Mouse (Mus musculus) forebrain, embryonic 12.5 days (tissue): ENCODE measurements at regions not wholly inside any gene's neighbourhood (a gene's known extent, or its start where the extent isn't known, plus 50 kb on each side); places are given as distances from the start of the nearest gene placed in this dataset.

Source experiments
- ATAC-seq: fragments of 200-750 bp; cut with Nextera tagmentation; 2 replicates; pipeline ENCODE4 v1.8.0; 2017; ENCODE audit warnings: moderate TSS enrichment; ENCODE audit not compliant: low FRiP score
- H3K27ac ChIP-seq: fragments of 300-500 bp; sonication (generic); 2 replicates; pipeline ENCODE4 v1.5.1; 2016; ENCODE audit warnings: mild to moderate bottlenecking
- H3K27me3 ChIP-seq: fragments of 300-500 bp; sonication (generic); 2 replicates; pipeline ENCODE4 v1.6.1; 2016; ENCODE audit warnings: mild to moderate bottlenecking
- H3K36me3 ChIP-seq: fragments of 300-500 bp; sonication (generic); replicated peaks from 2 replicates; pipeline ENCODE4 v1.6.1; 2016; ENCODE audit warnings: mild to moderate bottlenecking
- H3K4me1 ChIP-seq: fragments of 300-500 bp; sonication (generic); 2 replicates; pipeline ENCODE4 v1.6.1; 2016
- H3K4me2 ChIP-seq: fragments of 300-500 bp; sonication (generic); 2 replicates; pipeline ENCODE4 v1.6.1; 2016; ENCODE audit warnings: mild to moderate bottlenecking, moderate library complexity
- H3K4me3 ChIP-seq: fragments of 300-500 bp; sonication (generic); replicated peaks from 2 replicates; pipeline ENCODE4 v1.5.1; 2016; ENCODE audit warnings: mild to moderate bottlenecking
- H3K9ac ChIP-seq: fragments of 300-500 bp; sonication (generic); 2 replicates; pipeline ENCODE4 v1.6.1; 2016; ENCODE audit warnings: mild to moderate bottlenecking
- H3K9me3 ChIP-seq: fragments of 300-500 bp; sonication (generic); 2 replicates; pipeline ENCODE4 v1.6.1; 2016
- WGBS: fragments of 180-500 bp; shearing (Covaris S2); methylation state at CpG from one replicate; pipeline ENCODE4 v1.1.7; 2016; 5-methylcytosine and 5-hydroxymethylcytosine counted together

DNA sequence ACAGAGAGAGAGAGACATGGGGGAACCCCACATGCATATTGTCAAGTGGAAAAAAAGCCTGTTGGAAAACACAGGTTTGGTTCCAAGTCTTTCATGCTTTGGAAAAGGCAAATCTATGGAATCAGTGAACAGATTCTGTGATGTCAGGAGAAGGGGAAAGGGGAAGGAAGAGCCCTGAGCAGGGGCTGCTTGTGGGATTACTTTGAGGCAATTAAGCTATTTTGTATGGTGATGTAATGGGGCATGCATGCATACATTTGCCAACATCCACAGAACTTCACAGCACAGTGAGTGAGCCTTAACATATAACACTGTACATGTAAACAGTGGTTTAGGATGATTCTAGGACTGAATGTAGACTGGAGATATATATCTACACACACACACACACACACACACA lies 221.0 kb upstream of the 9630041A04Rik start:
- Histone ChIP-seq H3K9me3 (no peaks in the 10 kb centered on the region), H3K27me3 (no peaks in the 10 kb centered on the region), H3K36me3 (no peaks in the 10 kb centered on the region), H3K4me2 (no peak overlapping the region), H3K27ac (no peak overlapping the region), H3K9ac (no peak overlapping the region), H3K4me3 (no peak overlapping the region), H3K4me1 (no peaks in the 10 kb centered on the region; the same call in 1 of the 2 replicates)
- no peak for ATAC-seq

DNA sequence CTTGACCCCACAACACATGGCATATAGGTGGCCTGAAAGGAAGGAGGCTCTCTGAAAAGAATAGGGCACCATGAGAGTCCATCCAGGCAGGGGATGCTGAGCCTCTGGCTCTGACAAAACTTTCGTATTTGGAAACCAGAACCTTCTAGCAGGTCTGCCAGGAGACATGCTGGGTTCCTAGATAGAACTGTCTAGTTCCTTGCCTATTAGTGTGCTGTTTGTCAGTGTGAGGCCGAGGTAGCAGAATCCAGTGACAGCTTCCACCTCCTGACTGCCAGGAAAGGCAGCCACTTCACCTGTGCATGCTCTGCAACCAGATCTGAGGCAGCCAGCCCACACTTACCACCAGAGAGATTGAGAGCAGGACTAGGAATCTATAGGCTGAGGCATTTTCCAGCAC lies 245.4 kb upstream of the 9630041A04Rik start:
- H3K4me3 ChIP-seq: no peak overlapping the region
- no peaks in the 10 kb centered on the region for H3K9me3 ChIP-seq
- no peak overlapping the region for H3K27ac ChIP-seq
- WGBS: 73% methylated on average over 2 of the region's 2 CpGs
- H3K27me3 ChIP-seq: 0 out of 2 replicates have a peak, but pooled peaks cover 4% of the 10 kb centered on the region
- ATAC-seq: no peak
- H3K4me2 ChIP-seq: no peak overlapping the region
- no peaks in the 10 kb centered on the region for H3K4me1 ChIP-seq
- H3K36me3 ChIP-seq: no peaks in the 10 kb centered on the region
- H3K9ac ChIP-seq: no peak overlapping the region

DNA sequence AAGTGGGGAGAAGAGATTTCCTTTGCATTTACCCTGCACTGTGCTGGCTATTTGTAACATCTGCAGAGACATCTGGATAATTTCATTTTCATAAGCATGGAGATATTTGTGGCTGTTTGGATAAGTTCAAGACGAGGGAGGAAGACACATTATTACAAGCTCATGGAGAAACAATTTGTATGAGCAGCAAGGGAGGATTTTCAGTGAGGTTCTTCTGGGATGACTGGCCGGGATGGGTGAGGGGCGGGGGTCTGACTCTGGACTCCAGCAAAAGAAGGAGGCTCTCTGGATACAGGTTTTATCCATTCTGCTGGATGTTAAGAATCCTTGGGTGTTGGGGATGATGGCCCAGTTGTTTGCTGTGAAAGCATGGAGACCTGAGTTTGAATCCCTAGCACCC lies 246.5 kb upstream of the 9630041A04Rik start:
- Histone ChIP-seq H3K27ac (no peak overlapping the region), H3K9ac (no peak overlapping the region), H3K9me3 (no peaks in the 10 kb centered on the region), H3K4me1 (no peaks in the 10 kb centered on the region), H3K4me3 (no peak overlapping the region), H3K4me2 (no peak overlapping the region), H3K27me3 (0 out of 2 replicates have a peak, but pooled peaks cover 9% of the 10 kb centered on the region), H3K36me3 (no peaks in the 10 kb centered on the region)
- WGBS: 87% methylated on average over 3 of the region's 3 CpGs
- ATAC-seq: no peak

DNA sequence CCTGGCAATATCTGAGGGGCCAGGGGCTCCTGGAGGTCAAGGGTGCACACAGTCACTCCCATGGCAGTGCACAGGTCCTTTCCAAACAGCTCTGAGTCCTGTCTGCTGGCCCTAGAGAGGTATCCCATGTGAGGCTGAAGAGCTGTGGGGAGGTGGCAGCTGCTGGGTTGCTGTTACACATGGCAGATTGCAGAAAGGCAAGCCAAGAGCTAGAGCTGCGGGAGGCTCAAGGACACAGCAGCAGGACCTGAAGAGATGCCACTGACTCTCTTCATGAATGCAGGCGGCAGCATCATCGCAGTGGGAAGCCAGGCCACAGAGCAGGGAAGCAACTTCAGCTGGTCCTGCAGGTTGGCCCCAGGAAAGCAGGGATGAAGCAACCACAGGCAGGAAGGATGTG lies 247.7 kb upstream of the 9630041A04Rik start:
- no peaks in the 10 kb centered on the region for H3K9me3 ChIP-seq
- H3K4me2 ChIP-seq: no peak overlapping the region
- no peak overlapping the region for H3K4me3 ChIP-seq
- 0 out of 2 replicates have a peak, but pooled peaks cover 9% of the 10 kb centered on the region for H3K27me3 ChIP-seq
- 66% methylated on average over 3 of the region's 3 CpGs for WGBS
- no peaks in the 10 kb centered on the region for H3K4me1 ChIP-seq
- no peaks in the 10 kb centered on the region for H3K36me3 ChIP-seq
- H3K27ac ChIP-seq: no peak overlapping the region
- ATAC-seq: no peak
- H3K9ac ChIP-seq: no peak overlapping the region

DNA sequence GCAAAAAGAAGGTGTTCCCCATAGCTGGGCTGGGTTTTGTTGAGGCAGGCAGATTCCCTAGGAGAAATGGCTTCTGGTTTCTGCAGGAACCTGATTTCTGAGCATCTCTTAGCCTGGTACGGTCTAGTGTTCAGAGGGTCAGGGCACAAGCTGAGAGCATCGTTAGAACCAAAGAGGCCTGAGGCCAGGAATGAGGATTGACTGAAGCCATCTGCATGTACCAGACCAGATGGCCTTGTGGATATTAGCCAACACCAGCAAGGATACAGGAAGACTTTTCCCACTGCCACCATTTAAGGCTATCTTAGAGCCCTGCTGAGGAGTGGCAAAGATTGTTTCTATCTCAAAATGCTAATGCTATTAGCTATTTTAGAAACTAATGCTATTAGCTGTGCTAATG lies 248.2 kb upstream of the 9630041A04Rik start:
- Histone ChIP-seq H3K27me3 (0 out of 2 replicates have a peak, but pooled peaks cover 9% of the 10 kb centered on the region), H3K9me3 (no peaks in the 10 kb centered on the region), H3K4me3 (no peak overlapping the region), H3K9ac (no peak overlapping the region), H3K4me2 (no peak overlapping the region), H3K4me1 (no peaks in the 10 kb centered on the region), H3K27ac (no peak overlapping the region), H3K36me3 (no peaks in the 10 kb centered on the region)
- WGBS: 79% methylated on average over 2 of the region's 2 CpGs
- ATAC-seq: no peak

DNA sequence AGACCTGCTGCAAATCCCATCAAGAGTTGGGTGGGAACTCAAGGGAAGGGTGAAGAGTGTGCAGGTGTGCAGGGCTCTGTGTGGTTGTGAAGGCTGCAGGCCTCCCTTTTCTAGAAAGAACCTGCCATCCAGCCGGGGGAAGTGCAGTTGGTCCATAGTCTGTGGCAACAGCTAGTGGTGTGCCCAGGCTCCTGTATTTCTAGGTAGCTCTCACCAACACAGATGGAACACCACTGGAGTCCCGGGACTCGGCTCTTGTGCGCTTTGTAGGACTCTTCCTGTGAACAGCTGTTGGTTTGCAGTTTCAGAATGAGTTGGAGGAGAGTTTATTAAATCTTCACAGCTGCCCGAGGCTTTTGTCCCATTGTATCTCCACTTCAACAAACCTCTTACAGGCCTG lies 248.7 kb upstream of the 9630041A04Rik start:
- H3K9me3 ChIP-seq: no peaks in the 10 kb centered on the region
- WGBS: 88% methylated on average over 5 of the region's 5 CpGs
- 0 out of 2 replicates have a peak, but pooled peaks cover 9% of the 10 kb centered on the region for H3K27me3 ChIP-seq
- no peak for ATAC-seq
- no peak overlapping the region for H3K9ac ChIP-seq
- no peak overlapping the region for H3K4me2 ChIP-seq
- no peak overlapping the region for H3K4me3 ChIP-seq
- no peaks in the 10 kb centered on the region for H3K36me3 ChIP-seq
- no peak overlapping the region for H3K27ac ChIP-seq
- no peaks in the 10 kb centered on the region for H3K4me1 ChIP-seq

DNA sequence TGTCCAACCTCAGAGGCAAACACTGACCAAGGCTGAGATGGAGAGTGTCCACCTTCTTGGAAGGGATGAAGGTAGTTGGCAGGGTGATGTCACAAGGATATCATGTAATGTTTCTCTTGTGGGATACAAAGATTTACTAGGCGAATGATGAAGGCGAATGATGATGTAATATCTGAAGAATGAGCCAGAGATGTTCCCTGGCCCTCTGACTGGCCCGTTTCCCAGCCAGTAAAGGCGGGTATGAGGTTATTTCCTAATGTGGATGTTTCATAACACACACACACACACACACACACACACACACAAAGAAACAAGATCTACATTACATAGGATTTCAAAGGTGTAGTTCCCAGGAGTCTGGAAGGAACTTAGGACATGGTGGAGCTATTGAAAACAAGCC lies 249.1 kb upstream of the 9630041A04Rik start:
- WGBS: 85% methylated on average over 4 of the region's 4 CpGs
- ATAC-seq: no peak
- no peaks in the 10 kb centered on the region for H3K36me3 ChIP-seq

DNA sequence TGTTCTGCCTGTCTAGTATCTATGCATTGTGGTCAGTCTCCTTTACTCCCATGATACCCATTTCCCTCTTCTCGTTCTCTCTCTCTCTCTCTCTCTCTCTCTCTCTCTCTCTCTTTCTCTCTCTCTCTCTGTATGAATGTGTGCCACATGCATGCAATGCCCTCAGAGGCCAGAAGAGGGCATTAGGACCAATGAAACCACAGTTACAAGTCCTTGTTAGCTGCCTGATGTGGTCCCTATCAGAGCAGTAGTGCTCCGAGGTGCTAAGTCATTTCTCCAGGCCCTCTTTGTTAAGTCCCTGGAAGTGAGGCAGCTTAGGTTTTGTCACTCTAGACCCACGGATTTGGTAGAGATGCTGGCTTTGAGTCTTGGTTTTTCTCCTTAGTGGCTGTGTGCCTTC lies 250.2 kb upstream of the 9630041A04Rik start:
- H3K27me3 ChIP-seq: 0 out of 2 replicates have a peak, but pooled peaks cover 9% of the 10 kb centered on the region
- H3K9ac ChIP-seq: no peak overlapping the region
- ATAC-seq: no peak
- no peaks in the 10 kb centered on the region for H3K9me3 ChIP-seq
- H3K4me2 ChIP-seq: no peak overlapping the region
- 26% methylated on average over 3 of the region's 3 CpGs for WGBS
- H3K27ac ChIP-seq: no peak overlapping the region
- no peak overlapping the region for H3K4me3 ChIP-seq
- no peaks in the 10 kb centered on the region for H3K36me3 ChIP-seq
- no peaks in the 10 kb centered on the region for H3K4me1 ChIP-seq

More for the DNA sequence above, 249.1 kb upstream of the 9630041A04Rik start:
- Histone ChIP-seq H3K4me2 (no peak overlapping the region), H3K9me3 (no peaks in the 10 kb centered on the region), H3K27ac (no peak overlapping the region), H3K9ac (no peak overlapping the region), H3K4me3 (no peak overlapping the region), H3K4me1 (no peaks in the 10 kb centered on the region), H3K27me3 (0 out of 2 replicates have a peak, but pooled peaks cover 9% of the 10 kb centered on the region)

DNA sequence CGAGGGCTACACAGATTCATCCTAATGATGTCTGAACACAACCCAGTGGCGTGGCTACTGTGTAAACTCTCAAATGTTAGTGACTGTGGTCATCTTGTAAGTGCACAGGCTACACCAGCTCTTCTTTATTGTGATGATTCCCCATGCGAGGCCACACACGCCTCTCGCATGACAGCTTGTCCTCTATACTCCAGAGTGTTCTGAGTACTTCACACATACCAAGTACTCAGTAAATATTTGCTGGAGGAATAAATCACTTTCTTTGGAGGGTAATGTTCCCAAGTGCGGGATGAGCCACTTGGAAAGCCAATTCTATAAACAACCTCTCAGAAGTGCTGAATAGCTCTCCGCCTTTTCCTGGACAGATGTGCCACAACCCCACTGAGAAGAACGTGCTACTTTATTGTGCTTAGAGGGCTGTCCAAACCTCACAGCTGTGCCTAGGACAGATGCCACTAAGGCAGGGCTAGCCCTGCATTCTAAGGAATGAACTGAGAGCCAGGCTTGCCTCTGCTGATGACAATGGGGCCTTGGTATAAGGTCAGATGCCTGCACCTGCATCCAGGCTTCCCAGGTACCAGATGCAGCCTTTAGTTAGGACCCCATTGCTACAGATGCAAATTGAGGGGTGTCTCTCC lies 250.7 kb upstream of the 9630041A04Rik start:
- WGBS: 79% methylated on average over 8 of the region's 8 CpGs

DNA sequence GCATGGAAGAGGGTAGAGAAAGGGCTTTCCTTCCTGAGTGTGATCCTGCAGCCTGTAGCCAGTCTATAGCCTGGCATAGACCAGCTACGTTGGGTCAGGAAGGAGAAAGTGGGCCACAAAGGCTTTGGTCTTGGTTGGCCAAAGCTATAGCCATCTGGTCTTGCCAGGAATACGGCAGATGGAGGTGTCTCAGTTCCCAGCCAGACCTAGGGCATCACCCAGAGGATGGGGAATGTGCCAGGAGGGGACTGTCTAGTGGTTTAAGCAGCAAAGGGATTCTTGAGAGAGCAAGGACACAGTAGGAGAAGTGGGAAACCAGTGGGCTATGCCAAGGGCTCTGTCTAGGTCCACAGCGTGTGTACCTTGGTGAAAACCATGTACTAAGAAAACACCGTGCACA lies 251.3 kb upstream of the 9630041A04Rik start:
- 88% methylated on average over 4 of the region's 4 CpGs for WGBS

More for the DNA sequence above, 250.7 kb upstream of the 9630041A04Rik start:
- no peaks in the 10 kb centered on the region for H3K4me1 ChIP-seq
- no peaks in the 10 kb centered on the region for H3K36me3 ChIP-seq
- H3K27ac ChIP-seq: no peak overlapping the region
- no peak for ATAC-seq
- 0 out of 2 replicates have a peak, but pooled peaks cover 9% of the 10 kb centered on the region for H3K27me3 ChIP-seq
- H3K9ac ChIP-seq: no peak overlapping the region
- H3K9me3 ChIP-seq: no peaks in the 10 kb centered on the region
- H3K4me2 ChIP-seq: no peak overlapping the region
- H3K4me3 ChIP-seq: no peak overlapping the region

DNA sequence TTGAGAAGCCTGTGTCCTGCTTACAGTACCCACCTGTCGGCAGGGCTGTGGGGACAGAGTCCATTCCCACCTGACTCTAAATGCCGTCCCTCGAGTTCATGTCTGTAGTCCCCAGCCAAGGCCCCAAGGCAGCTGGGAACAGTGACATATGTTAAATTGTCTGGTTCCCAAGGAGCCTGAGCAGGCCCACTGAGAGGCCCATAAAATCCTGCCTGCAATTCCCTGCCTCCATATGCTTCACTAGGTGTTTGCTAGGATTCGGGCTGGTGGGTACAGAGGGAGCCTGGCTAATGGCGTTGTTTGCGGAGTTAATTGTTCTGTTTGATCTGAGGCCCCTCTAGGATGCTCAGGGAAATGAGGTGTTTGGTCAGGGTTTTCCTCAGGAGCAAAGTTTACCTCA lies 258.8 kb upstream of the 9630041A04Rik start:
- H3K27ac ChIP-seq: no peak overlapping the region
- no peak for ATAC-seq
- H3K4me2 ChIP-seq: no peak overlapping the region
- H3K4me1 ChIP-seq: 0 out of 2 replicates have a peak, but pooled peaks cover 3% of the 10 kb centered on the region
- H3K9ac ChIP-seq: no peak overlapping the region
- WGBS: 84% methylated on average over 6 of the region's 6 CpGs
- H3K9me3 ChIP-seq: no peaks in the 10 kb centered on the region
- no peaks in the 10 kb centered on the region for H3K27me3 ChIP-seq
- no peak overlapping the region for H3K4me3 ChIP-seq
- H3K36me3 ChIP-seq: no peaks in the 10 kb centered on the region

More for the DNA sequence above, 251.3 kb upstream of the 9630041A04Rik start:
- no peak overlapping the region for H3K9ac ChIP-seq
- H3K27me3 ChIP-seq: 0 out of 2 replicates have a peak, but pooled peaks cover 9% of the 10 kb centered on the region
- H3K27ac ChIP-seq: no peak overlapping the region
- no peak overlapping the region for H3K4me2 ChIP-seq
- no peaks in the 10 kb centered on the region for H3K4me1 ChIP-seq
- ATAC-seq: no peak
- no peaks in the 10 kb centered on the region for H3K36me3 ChIP-seq
- no peak overlapping the region for H3K4me3 ChIP-seq
- H3K9me3 ChIP-seq: no peaks in the 10 kb centered on the region

DNA sequence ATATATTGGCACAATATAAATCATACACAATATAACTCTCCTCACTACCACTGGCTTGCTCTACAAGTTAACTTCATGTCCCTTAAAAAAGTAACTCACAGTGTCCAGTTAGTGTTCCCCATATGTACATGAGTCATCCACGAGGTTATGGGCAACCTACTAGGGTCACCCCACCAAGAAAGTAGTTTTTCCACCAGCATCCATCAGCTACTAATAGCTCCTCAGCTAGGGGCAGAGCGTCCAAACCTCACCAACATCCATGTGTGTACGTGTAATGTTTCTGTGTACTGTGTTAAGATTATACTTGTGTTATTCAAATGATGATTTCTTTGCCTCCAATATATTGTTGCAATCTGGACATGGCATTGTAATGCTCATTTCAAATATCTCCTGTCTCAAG lies 264.7 kb upstream of the 9630041A04Rik start:
- no peak for ATAC-seq

DNA sequence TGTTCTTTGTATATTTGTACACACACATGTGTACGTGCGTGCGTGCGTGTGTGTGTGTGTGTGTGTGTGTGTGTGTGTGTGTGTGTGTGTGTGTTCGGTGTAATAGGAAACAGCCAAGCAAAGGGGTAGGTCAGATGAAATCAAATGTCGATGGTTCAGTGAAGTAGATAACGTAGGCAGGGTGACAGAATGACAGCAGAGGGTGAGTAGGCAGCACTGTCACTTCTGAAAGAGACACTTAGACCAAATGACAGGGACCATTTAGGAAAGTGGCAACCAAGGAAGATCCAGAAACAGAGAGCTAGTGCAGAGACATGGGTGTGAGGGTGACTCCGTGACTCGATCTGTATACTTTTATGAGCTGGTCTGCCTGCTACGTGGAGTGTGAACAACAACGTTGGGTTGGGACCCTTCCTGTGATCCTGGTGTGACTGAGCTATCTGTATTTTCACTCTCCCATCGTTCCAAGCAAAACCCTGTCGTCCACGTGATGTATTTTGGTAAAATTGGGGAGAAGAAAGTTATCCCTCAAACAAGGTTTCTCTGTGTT lies 266.5 kb upstream of the 9630041A04Rik start:
- H3K4me3 ChIP-seq: no peak overlapping the region
- H3K4me1 ChIP-seq: peaks cover 5% of the 10 kb centered on the region
- no peak for ATAC-seq
- no peaks in the 10 kb centered on the region for H3K36me3 ChIP-seq
- no peaks in the 10 kb centered on the region for H3K27me3 ChIP-seq
- WGBS: 91% methylated on average over 14 of the region's 14 CpGs
- no peak overlapping the region for H3K4me2 ChIP-seq
- H3K9me3 ChIP-seq: no peaks in the 10 kb centered on the region
- no peak overlapping the region for H3K9ac ChIP-seq
- H3K27ac ChIP-seq: no peak overlapping the region

More for the DNA sequence above, 264.7 kb upstream of the 9630041A04Rik start:
- no peak overlapping the region for H3K9ac ChIP-seq
- no peaks in the 10 kb centered on the region for H3K9me3 ChIP-seq
- peaks cover 5% of the 10 kb centered on the region for H3K4me1 ChIP-seq
- no peaks in the 10 kb centered on the region for H3K36me3 ChIP-seq
- no peak overlapping the region for H3K4me3 ChIP-seq
- no peak overlapping the region for H3K4me2 ChIP-seq
- H3K27me3 ChIP-seq: no peaks in the 10 kb centered on the region
- WGBS: 92% methylated on average over 3 of the region's 3 CpGs
- no peak overlapping the region for H3K27ac ChIP-seq
